Mouse (Mus musculus): ENCODE results near the gene Mrm1. TPM values are rescaled to one million over a fixed set of nuclear protein-coding genes. Genes with fewer than 3 reads are reported as not detected.
A peak's percentile ranks its signal among the peaks of the same experiment; 100 is the strongest.

Gene Mrm1
- polyA plus RNA-seq, 1 experiment from 2014 or later = 13.5 TPM

DNA sequence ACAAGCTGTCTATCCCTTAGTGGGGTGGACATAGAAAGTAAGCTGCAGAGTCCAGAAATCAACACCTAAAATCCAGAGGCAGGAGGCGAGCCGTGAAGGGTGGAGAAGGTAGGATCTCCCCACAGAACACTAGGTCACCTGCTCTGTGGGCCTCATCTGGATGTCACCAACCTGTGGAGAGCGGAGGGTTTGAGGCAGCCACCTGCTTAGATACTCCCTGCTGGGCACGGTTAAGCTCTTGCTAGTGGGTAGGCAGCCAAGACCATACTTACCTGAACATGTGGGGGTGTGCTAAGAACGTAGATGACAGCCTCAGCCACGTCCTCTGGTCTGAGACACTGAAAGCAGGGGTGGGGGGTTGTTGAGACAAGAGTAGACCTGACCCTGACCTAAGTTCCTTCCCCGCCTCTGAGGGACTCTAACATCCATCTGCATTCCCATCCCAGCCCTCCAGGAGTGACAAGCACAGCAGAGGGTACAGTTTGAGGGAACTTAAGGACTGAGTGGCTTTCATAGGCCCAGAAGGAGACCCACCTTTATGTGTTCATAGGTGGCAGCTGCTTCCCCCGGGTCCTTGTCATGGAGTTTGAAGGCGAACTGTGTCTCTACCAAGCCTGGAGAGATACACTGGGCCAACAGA lies 1.9 kb upstream of the Mrm1 start:
- H3K4me3 ChIP-seq (ENCODE audit: low read depth, low read length) = no peak overlapping the region
- ATAC-seq (ENCODE audit: low read depth) = no peak
- H3K36me3 ChIP-seq (ENCODE audit: control insufficient read depth, insufficient read depth, low read length) = no peaks in the 10 kb centered on the region
- H3K4me1 ChIP-seq (ENCODE audit: control insufficient read depth, insufficient read depth, low read length) = no peaks in the 10 kb centered on the region
- H3K27ac ChIP-seq (ENCODE audit: low read depth, low read length) = no peak overlapping the region
- H3K9ac ChIP-seq (replicated peaks; ENCODE audit: low read depth, low read length) = no peak overlapping the region
- no peaks in the 10 kb centered on the region for H3K27me3 ChIP-seq (ENCODE audit: control insufficient read depth, insufficient read depth, low read length)
- no peak overlapping the region for H3K4me2 ChIP-seq (ENCODE audit: low read depth, low read length)
- H3K9me3 ChIP-seq (ENCODE audit: control insufficient read depth, low read length) = no peaks in the 10 kb centered on the region
- 93% methylated on average over 9 of the region's 9 CpGs for WGBS

DNA sequence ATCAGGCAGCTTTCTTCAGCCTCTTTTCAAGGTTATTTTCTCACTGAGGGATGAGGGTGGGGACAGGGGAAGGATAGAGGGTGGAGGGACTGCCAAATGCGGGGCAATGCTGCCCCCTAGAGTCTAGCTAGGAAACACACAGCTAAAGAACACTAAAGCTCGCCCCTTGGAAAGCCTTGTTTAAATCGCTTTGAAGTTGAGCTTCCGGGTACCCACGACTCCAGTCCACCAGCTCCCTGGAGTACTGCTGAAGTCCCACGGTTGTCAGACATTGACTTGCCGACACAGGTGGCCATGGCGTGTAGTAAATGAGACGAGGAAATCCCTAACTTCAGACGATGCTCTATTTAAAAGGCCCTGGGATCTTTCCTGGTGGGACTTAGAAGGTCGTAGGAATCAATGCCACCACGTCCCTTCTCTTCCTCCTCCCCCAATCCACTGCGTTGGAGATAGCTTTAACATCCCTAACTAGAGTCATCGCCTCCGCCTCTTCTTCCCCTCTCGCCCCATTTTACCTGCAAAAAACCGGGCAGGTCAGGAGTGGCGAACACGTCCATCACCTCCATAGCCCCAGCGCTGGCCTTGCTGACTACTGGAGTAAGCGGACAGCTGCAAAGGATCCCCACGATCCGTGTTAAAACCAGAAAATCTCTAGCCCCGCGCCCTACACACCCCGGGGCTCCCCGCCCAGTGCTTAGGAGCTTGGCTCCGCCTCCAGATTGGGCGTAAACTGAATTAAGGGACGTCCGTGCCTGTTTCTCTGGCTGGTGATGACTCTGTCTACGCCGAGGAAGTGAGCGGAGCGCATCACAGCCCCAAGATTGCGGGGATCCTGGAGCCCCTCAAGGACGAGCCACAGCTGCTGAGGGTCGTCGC lies 992 bp downstream of the Mrm1 start:
- peak; percentile 55; the same call in 1 of the 2 replicates for ATAC-seq (ENCODE audit: low read depth)
- Histone ChIP-seq H3K36me3 (ENCODE audit: control insufficient read depth, insufficient read depth, low read length) (no peaks in the 10 kb centered on the region), H3K4me2 (ENCODE audit: low read depth, low read length) (peak overlapping the region; percentile 80), H3K27me3 (ENCODE audit: control insufficient read depth, insufficient read depth, low read length) (no peaks in the 10 kb centered on the region), H3K4me1 (ENCODE audit: control insufficient read depth, insufficient read depth, low read length) (no peaks in the 10 kb centered on the region), H3K27ac (ENCODE audit: low read depth, low read length) (peak overlapping the region; percentile 4; the same call in 1 of the 2 replicates), H3K9me3 (ENCODE audit: control insufficient read depth, low read length) (no peaks in the 10 kb centered on the region), H3K4me3 (ENCODE audit: low read depth, low read length) (peak overlapping the region; percentile 62), H3K9ac (replicated peaks; ENCODE audit: low read depth, low read length) (peak overlapping the region; percentile 67)
- WGBS = 0% methylated on average over 39 of the region's 39 CpGs

DNA sequence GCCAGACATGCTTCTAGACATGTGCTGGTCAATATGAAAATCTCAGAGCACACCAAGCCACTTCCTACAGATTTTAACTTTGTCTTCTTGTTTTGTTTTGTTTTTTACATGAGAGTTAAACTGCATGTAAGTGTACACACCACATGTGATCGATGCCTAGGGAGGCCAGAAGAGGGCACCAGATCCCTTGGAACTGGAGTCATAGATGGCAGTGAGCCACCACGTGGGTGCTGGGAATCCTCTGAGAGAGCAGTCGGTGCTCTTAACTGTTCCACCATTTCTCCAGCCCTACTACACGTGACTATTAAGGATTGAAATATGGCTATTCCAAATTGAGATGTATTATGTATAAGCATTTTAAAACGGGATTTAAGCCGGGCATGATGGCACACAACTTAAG lies 2.0 kb downstream of the Mrm1 start:
- Histone ChIP-seq H3K9ac (replicated peaks; ENCODE audit: low read depth, low read length) (no peak overlapping the region), H3K36me3 (ENCODE audit: control insufficient read depth, insufficient read depth, low read length) (no peaks in the 10 kb centered on the region), H3K9me3 (ENCODE audit: control insufficient read depth, low read length) (no peaks in the 10 kb centered on the region), H3K27me3 (ENCODE audit: control insufficient read depth, insufficient read depth, low read length) (no peaks in the 10 kb centered on the region), H3K4me3 (ENCODE audit: low read depth, low read length) (no peak overlapping the region), H3K27ac (ENCODE audit: low read depth, low read length) (no peak overlapping the region), H3K4me1 (ENCODE audit: control insufficient read depth, insufficient read depth, low read length) (no peaks in the 10 kb centered on the region), H3K4me2 (ENCODE audit: low read depth, low read length) (no peak overlapping the region)
- WGBS = 80% methylated on average over 6 of the region's 6 CpGs
- no peak for ATAC-seq (ENCODE audit: low read depth)

DNA sequence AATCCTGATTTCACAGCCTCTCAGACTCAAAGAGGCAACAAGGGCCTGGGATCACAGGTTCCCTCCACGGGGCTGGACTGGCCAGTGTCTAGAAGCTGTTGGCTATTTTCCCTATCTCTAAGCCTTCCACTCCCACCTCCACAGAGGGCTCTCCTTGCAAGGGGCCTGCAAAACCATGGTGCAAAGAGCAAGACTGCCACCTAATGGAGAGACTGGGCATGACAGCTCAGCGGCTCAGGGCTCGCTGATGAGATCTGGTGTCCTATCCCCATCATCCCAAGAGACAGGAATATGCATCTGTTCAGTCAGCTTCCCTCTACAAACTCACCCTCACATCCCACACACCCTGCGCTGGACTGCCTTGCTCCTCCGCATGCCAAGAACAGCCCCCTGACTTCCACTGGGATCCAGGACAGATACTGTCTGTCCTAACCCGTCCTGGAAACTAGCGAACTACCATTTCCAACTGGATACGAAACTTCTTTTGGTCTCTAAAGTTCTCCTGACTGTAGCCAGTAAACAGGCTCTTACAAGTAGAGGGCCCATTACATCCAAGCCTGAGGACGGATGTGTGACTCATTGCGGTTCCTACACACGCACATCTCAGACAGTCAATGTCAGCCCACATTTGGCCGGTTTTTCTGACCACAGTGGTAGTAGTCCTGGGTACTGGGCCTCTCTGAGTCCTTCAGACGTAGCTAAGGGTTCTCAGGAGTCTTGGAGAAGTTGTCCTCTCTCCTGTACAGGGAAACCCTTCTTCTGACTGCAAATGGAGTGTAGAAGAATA lies 5.4 kb downstream of the Mrm1 start:
- no peak overlapping the region for H3K4me2 ChIP-seq (ENCODE audit: low read depth, low read length)
- H3K27me3 ChIP-seq (ENCODE audit: control insufficient read depth, insufficient read depth, low read length) = no peaks in the 10 kb centered on the region
- WGBS = 58% methylated on average over 13 of the region's 13 CpGs
- ATAC-seq (ENCODE audit: low read depth) = peak; percentile 26; the same call in 1 of the 2 replicates
- H3K9ac ChIP-seq (replicated peaks; ENCODE audit: low read depth, low read length) = no peak overlapping the region
- no peaks in the 10 kb centered on the region for H3K9me3 ChIP-seq (ENCODE audit: control insufficient read depth, low read length)
- H3K27ac ChIP-seq (ENCODE audit: low read depth, low read length) = no peak overlapping the region
- no peaks in the 10 kb centered on the region for H3K36me3 ChIP-seq (ENCODE audit: control insufficient read depth, insufficient read depth, low read length)
- H3K4me3 ChIP-seq (ENCODE audit: low read depth, low read length) = no peak overlapping the region
- no peaks in the 10 kb centered on the region for H3K4me1 ChIP-seq (ENCODE audit: control insufficient read depth, insufficient read depth, low read length)

DNA sequence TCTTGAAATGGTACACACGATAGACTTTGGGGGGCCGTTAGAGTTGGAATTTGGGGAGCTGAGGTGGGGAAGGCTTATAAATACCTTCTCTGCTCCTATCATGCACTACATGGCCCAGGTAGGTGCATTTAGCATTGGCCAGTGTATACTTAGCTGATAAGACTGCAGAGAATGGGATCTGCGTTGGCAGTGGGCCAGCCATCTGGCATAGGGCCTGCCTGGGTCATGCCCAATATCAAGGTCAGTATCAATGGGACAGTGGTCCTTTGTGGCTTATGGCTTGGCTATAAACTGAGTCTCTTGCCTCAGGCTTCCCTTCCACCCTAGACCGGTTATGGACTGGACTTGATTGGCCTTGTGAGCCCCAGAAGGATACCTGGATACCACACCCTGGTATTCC lies 14.9 kb downstream of the Mrm1 start:
- Histone ChIP-seq H3K27ac (ENCODE audit: low read depth, low read length) (no peak overlapping the region), H3K27me3 (ENCODE audit: control insufficient read depth, insufficient read depth, low read length) (no peaks in the 10 kb centered on the region), H3K9me3 (ENCODE audit: control insufficient read depth, low read length) (no peaks in the 10 kb centered on the region), H3K36me3 (ENCODE audit: control insufficient read depth, insufficient read depth, low read length) (no peaks in the 10 kb centered on the region), H3K4me2 (ENCODE audit: low read depth, low read length) (no peak overlapping the region), H3K4me3 (ENCODE audit: low read depth, low read length) (no peak overlapping the region), H3K9ac (replicated peaks; ENCODE audit: low read depth, low read length) (no peak overlapping the region), H3K4me1 (ENCODE audit: control insufficient read depth, insufficient read depth, low read length) (no peaks in the 10 kb centered on the region)
- 96% methylated on average over 4 of the region's 4 CpGs for WGBS
- ATAC-seq (ENCODE audit: low read depth) = no peak

DNA sequence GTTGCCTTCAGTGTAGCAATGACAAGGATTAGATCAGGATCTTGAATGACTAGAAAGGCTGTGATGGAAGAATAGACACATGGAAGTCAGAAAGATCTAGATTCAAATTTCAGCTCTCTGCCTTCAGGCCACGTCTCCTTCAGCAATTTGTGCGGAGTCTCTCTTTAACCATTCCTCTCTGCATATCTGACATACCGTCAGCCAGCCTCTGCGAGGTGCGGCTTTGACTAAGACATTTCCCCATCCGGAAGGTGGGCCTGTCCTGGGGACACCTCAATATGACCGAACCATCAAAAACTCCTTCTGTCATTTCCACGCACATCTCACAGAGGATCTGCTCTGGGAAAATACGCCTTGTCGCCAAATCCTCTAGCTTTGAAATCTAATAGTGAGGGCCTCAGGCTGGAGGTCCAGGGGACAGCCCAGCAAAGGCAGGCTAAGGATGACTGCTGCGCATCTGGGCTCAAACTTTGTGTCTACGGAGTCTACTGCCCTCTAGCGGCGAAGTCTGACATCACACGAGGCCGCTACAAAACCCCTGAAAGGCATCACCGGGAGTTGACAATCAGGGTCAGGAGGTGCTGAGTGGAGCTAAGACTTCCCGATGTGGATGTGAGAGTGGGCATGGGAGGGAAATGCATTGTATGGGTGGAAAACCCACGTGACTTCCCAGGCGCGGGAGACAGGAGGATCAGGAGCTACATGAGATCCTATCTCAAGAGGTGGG lies 21.5 kb downstream of the Mrm1 start:
- 20% methylated on average over 21 of the region's 21 CpGs for WGBS

DNA sequence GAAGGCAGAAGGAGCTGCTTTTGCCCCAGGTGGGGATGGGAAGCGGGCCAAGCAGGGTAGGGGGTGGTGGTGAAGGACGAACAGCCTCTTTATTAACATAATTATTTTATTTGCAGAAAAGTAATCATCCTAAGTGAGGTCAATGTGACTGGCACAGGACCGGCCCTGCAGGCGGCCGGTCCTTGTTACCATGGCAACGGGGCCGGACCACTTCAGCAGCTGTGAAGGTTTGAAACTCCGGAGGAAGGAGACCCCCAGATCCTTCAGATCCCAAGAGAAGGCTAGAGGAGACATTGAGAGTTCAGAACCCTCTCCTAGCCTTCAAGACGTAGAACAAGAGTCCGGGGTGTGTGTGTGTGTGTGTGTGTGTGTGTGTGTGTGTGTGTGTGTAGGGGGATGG lies 22.3 kb downstream of the Mrm1 start:
- no peak overlapping the region for H3K9ac ChIP-seq (replicated peaks; ENCODE audit: low read depth, low read length)
- peak overlapping the region; percentile 14; the same call in 1 of the 2 replicates for H3K4me2 ChIP-seq (ENCODE audit: low read depth, low read length)
- H3K9me3 ChIP-seq (ENCODE audit: control insufficient read depth, low read length) = no peaks in the 10 kb centered on the region
- no peaks in the 10 kb centered on the region for H3K4me1 ChIP-seq (ENCODE audit: control insufficient read depth, insufficient read depth, low read length)
- no peak overlapping the region for H3K27ac ChIP-seq (ENCODE audit: low read depth, low read length)
- H3K36me3 ChIP-seq (ENCODE audit: control insufficient read depth, insufficient read depth, low read length) = no peaks in the 10 kb centered on the region
- H3K27me3 ChIP-seq (ENCODE audit: control insufficient read depth, insufficient read depth, low read length) = no peaks in the 10 kb centered on the region
- ATAC-seq (ENCODE audit: low read depth) = no peak
- H3K4me3 ChIP-seq (ENCODE audit: low read depth, low read length) = no peak overlapping the region
- 25% methylated on average over 10 of the region's 10 CpGs for WGBS

More for the DNA sequence above, 21.5 kb downstream of the Mrm1 start:
- no peak overlapping the region for H3K4me3 ChIP-seq (ENCODE audit: low read depth, low read length)
- ATAC-seq (ENCODE audit: low read depth) = peak; percentile 39; the same call in 1 of the 2 replicates
- H3K36me3 ChIP-seq (ENCODE audit: control insufficient read depth, insufficient read depth, low read length) = no peaks in the 10 kb centered on the region
- no peak overlapping the region for H3K27ac ChIP-seq (ENCODE audit: low read depth, low read length)
- no peaks in the 10 kb centered on the region for H3K4me1 ChIP-seq (ENCODE audit: control insufficient read depth, insufficient read depth, low read length)
- no peaks in the 10 kb centered on the region for H3K27me3 ChIP-seq (ENCODE audit: control insufficient read depth, insufficient read depth, low read length)
- H3K9ac ChIP-seq (replicated peaks; ENCODE audit: low read depth, low read length) = no peak overlapping the region
- 0 out of 2 replicates have a peak overlapping the region, but pooled peaks have one; percentile 14 for H3K4me2 ChIP-seq (ENCODE audit: low read depth, low read length)
- no peaks in the 10 kb centered on the region for H3K9me3 ChIP-seq (ENCODE audit: control insufficient read depth, low read length)

DNA sequence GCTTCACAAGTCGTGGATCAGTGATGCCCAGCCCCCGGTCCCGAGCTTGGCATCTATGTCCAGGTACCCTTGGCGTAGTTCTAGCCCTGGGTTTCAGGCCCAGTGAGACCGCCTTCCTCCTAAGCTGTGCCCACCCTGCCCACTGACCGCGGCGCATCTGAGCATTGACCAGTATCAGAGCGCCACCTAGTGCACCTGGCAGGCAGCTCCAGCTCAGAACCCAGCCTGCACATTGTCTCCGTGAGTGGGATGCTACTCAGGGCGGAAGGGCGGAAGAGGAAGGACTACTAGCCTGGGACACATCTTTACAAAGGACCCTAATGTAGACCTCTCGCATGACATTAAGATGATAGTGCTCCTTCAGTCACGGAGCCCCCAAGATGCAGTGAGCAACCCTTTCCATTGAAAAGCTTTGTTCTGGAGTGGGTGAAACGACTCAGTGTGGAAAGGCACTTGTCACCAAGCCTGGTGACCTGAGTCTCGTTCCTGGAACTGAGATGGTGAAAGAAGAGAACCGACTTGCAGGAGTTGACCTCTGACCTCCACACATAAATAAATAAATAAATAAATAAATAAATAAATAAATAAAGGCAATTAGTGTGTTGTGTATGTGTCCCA lies 24.7 kb downstream of the Mrm1 start:
- no peaks in the 10 kb centered on the region for H3K4me1 ChIP-seq (ENCODE audit: control insufficient read depth, insufficient read depth, low read length)

More for the DNA sequence above, 24.7 kb downstream of the Mrm1 start:
- Histone ChIP-seq H3K4me3 (ENCODE audit: low read depth, low read length) (no peak overlapping the region), H3K9ac (replicated peaks; ENCODE audit: low read depth, low read length) (peak overlapping the region; percentile 32; the same call in 1 of the 2 replicates), H3K9me3 (ENCODE audit: control insufficient read depth, low read length) (no peaks in the 10 kb centered on the region), H3K27ac (ENCODE audit: low read depth, low read length) (no peak overlapping the region), H3K36me3 (ENCODE audit: control insufficient read depth, insufficient read depth, low read length) (no peaks in the 10 kb centered on the region), H3K27me3 (ENCODE audit: control insufficient read depth, insufficient read depth, low read length) (no peaks in the 10 kb centered on the region), H3K4me2 (ENCODE audit: low read depth, low read length) (peak overlapping the region; percentile 41; the same call in 1 of the 2 replicates)
- ATAC-seq (ENCODE audit: low read depth) = peak; percentile 89
- WGBS = 11% methylated on average over 17 of the region's 17 CpGs
